Mouse (Mus musculus): Measurements from ENCODE around the gene Fras1. TPM values are rescaled to one million over a fixed set of nuclear protein-coding genes. Genes with fewer than 3 reads are reported as not detected.
A peak's percentile ranks its signal among the peaks of the same experiment; 100 is the strongest.

Gene Fras1
- polyA plus RNA-seq, 1 experiment from 2014 or later: 71.3 TPM

- Histone ChIP-seq H3K9ac (ENCODE audit: low read depth, low read length) (no peak overlapping the region), H3K4me2 (replicated peaks; ENCODE audit: low read depth, low read length) (no peak overlapping the region), H3K4me1 (ENCODE audit: control insufficient read depth, insufficient read depth, low read length) (no peaks in the 10 kb centered on the region), H3K27me3 (ENCODE audit: control insufficient read depth, insufficient read depth, low read length) (no peaks in the 10 kb centered on the region), H3K9me3 (ENCODE audit: control insufficient read depth, low read length) (no peaks in the 10 kb centered on the region), H3K4me3 (ENCODE audit: low read length) (no peak overlapping the region), H3K27ac (ENCODE audit: low read depth, low read length) (no peak overlapping the region), H3K36me3 (ENCODE audit: control insufficient read depth, insufficient read depth, low read length) (no peaks in the 10 kb centered on the region)
- ATAC-seq (ENCODE audit: low FRiP score, low TSS enrichment): no peak
- WGBS: 67% methylated on average over 3 of the region's 3 CpGs
Observed at GRCm38 (mm10) chr5:96421550-96421949, 47.8 kb downstream of the Fras1 start.

- Histone ChIP-seq H3K4me3 (ENCODE audit: low read length) (no peak overlapping the region), H3K4me2 (replicated peaks; ENCODE audit: low read depth, low read length) (no peak overlapping the region), H3K27me3 (ENCODE audit: control insufficient read depth, insufficient read depth, low read length) (no peaks in the 10 kb centered on the region), H3K36me3 (ENCODE audit: control insufficient read depth, insufficient read depth, low read length) (no peaks in the 10 kb centered on the region), H3K27ac (ENCODE audit: low read depth, low read length) (no peak overlapping the region), H3K4me1 (ENCODE audit: control insufficient read depth, insufficient read depth, low read length) (no peaks in the 10 kb centered on the region), H3K9ac (ENCODE audit: low read depth, low read length) (no peak overlapping the region), H3K9me3 (ENCODE audit: control insufficient read depth, low read length) (no peaks in the 10 kb centered on the region)
- WGBS: 86% methylated on average over 5 of the region's 5 CpGs
- no peak for ATAC-seq (ENCODE audit: low FRiP score, low TSS enrichment)
Observed at GRCm38 (mm10) chr5:96422716-96423115, 49.0 kb downstream of the Fras1 start.

- Histone ChIP-seq H3K9ac (ENCODE audit: low read depth, low read length) (no peak overlapping the region), H3K4me1 (ENCODE audit: control insufficient read depth, insufficient read depth, low read length) (0 out of 2 replicates have a peak, but pooled peaks cover 5% of the 10 kb centered on the region), H3K9me3 (ENCODE audit: control insufficient read depth, low read length) (no peaks in the 10 kb centered on the region), H3K4me3 (ENCODE audit: low read length) (no peak overlapping the region), H3K27me3 (ENCODE audit: control insufficient read depth, insufficient read depth, low read length) (no peaks in the 10 kb centered on the region), H3K27ac (ENCODE audit: low read depth, low read length) (no peak overlapping the region), H3K36me3 (ENCODE audit: control insufficient read depth, insufficient read depth, low read length) (no peaks in the 10 kb centered on the region), H3K4me2 (replicated peaks; ENCODE audit: low read depth, low read length) (no peak overlapping the region)
- WGBS: 94% methylated on average over 8 of the region's 8 CpGs
- no peak for ATAC-seq (ENCODE audit: low FRiP score, low TSS enrichment)
Observed at GRCm38 (mm10) chr5:96425391-96425790, 51.6 kb downstream of the Fras1 start.

GRCm38 (mm10) chr5:96429532-96430141 is 55.9 kb downstream of the Fras1 start:
- no peak overlapping the region for H3K4me2 ChIP-seq (replicated peaks; ENCODE audit: low read depth, low read length)
- H3K9me3 ChIP-seq (ENCODE audit: control insufficient read depth, low read length): no peaks in the 10 kb centered on the region
- H3K36me3 ChIP-seq (ENCODE audit: control insufficient read depth, insufficient read depth, low read length): no peaks in the 10 kb centered on the region
- 0 out of 2 replicates have a peak, but pooled peaks have one; percentile 46 for ATAC-seq (ENCODE audit: low FRiP score, low TSS enrichment)
- 47% methylated on average over 13 of the region's 13 CpGs for WGBS
- no peak overlapping the region for H3K9ac ChIP-seq (ENCODE audit: low read depth, low read length)
- H3K27ac ChIP-seq (ENCODE audit: low read depth, low read length): no peak overlapping the region
- no peaks in the 10 kb centered on the region for H3K27me3 ChIP-seq (ENCODE audit: control insufficient read depth, insufficient read depth, low read length)
- 0 out of 2 replicates have a peak, but pooled peaks cover 5% of the 10 kb centered on the region for H3K4me1 ChIP-seq (ENCODE audit: control insufficient read depth, insufficient read depth, low read length)
- H3K4me3 ChIP-seq (ENCODE audit: low read length): no peak overlapping the region

- no peaks in the 10 kb centered on the region for H3K4me1 ChIP-seq (ENCODE audit: control insufficient read depth, insufficient read depth, low read length)
- H3K9ac ChIP-seq (ENCODE audit: low read depth, low read length): no peak overlapping the region
- H3K4me2 ChIP-seq (replicated peaks; ENCODE audit: low read depth, low read length): no peak overlapping the region
- no peak overlapping the region for H3K27ac ChIP-seq (ENCODE audit: low read depth, low read length)
- 85% methylated on average over 4 of the region's 4 CpGs for WGBS
- no peaks in the 10 kb centered on the region for H3K27me3 ChIP-seq (ENCODE audit: control insufficient read depth, insufficient read depth, low read length)
- no peaks in the 10 kb centered on the region for H3K9me3 ChIP-seq (ENCODE audit: control insufficient read depth, low read length)
- H3K4me3 ChIP-seq (ENCODE audit: low read length): no peak overlapping the region
- ATAC-seq (ENCODE audit: low FRiP score, low TSS enrichment): no peak
- H3K36me3 ChIP-seq (ENCODE audit: control insufficient read depth, insufficient read depth, low read length): no peaks in the 10 kb centered on the region
Observed at GRCm38 (mm10) chr5:96437870-96438269, 64.1 kb downstream of the Fras1 start.

- Histone ChIP-seq H3K4me3 (ENCODE audit: low read length) (no peak overlapping the region), H3K9me3 (ENCODE audit: control insufficient read depth, low read length) (no peaks in the 10 kb centered on the region), H3K27me3 (ENCODE audit: control insufficient read depth, insufficient read depth, low read length) (no peaks in the 10 kb centered on the region), H3K27ac (ENCODE audit: low read depth, low read length) (no peak overlapping the region), H3K9ac (ENCODE audit: low read depth, low read length) (no peak overlapping the region), H3K36me3 (ENCODE audit: control insufficient read depth, insufficient read depth, low read length) (no peaks in the 10 kb centered on the region), H3K4me1 (ENCODE audit: control insufficient read depth, insufficient read depth, low read length) (no peaks in the 10 kb centered on the region), H3K4me2 (replicated peaks; ENCODE audit: low read depth, low read length) (no peak overlapping the region)
- ATAC-seq (ENCODE audit: low FRiP score, low TSS enrichment): no peak
- WGBS: 96% methylated on average over 4 of the region's 4 CpGs
Observed at GRCm38 (mm10) chr5:96439811-96440210, 66.1 kb downstream of the Fras1 start.

GRCm38 (mm10) chr5:96447460-96447859 is 73.7 kb downstream of the Fras1 start:
- H3K36me3 ChIP-seq (ENCODE audit: control insufficient read depth, insufficient read depth, low read length): no peaks in the 10 kb centered on the region
- WGBS: 70% methylated on average over 7 of the region's 7 CpGs
- no peaks in the 10 kb centered on the region for H3K27me3 ChIP-seq (ENCODE audit: control insufficient read depth, insufficient read depth, low read length)
- H3K9me3 ChIP-seq (ENCODE audit: control insufficient read depth, low read length): no peaks in the 10 kb centered on the region
- no peak overlapping the region for H3K4me2 ChIP-seq (replicated peaks; ENCODE audit: low read depth, low read length)
- H3K27ac ChIP-seq (ENCODE audit: low read depth, low read length): no peak overlapping the region
- no peak overlapping the region for H3K4me3 ChIP-seq (ENCODE audit: low read length)
- H3K9ac ChIP-seq (ENCODE audit: low read depth, low read length): no peak overlapping the region
- no peak for ATAC-seq (ENCODE audit: low FRiP score, low TSS enrichment)
- peaks cover 8% of the 10 kb centered on the region for H3K4me1 ChIP-seq (ENCODE audit: control insufficient read depth, insufficient read depth, low read length)

- H3K4me2 ChIP-seq (replicated peaks; ENCODE audit: low read depth, low read length): no peak overlapping the region
- H3K27me3 ChIP-seq (ENCODE audit: control insufficient read depth, insufficient read depth, low read length): no peaks in the 10 kb centered on the region
- H3K27ac ChIP-seq (ENCODE audit: low read depth, low read length): no peak overlapping the region
- WGBS: 7% methylated on average over 1 of the region's 1 CpGs
- no peaks in the 10 kb centered on the region for H3K36me3 ChIP-seq (ENCODE audit: control insufficient read depth, insufficient read depth, low read length)
- no peak overlapping the region for H3K9ac ChIP-seq (ENCODE audit: low read depth, low read length)
- peak; percentile 69; the same call in 1 of the 2 replicates for ATAC-seq (ENCODE audit: low FRiP score, low TSS enrichment)
- H3K4me1 ChIP-seq (ENCODE audit: control insufficient read depth, insufficient read depth, low read length): peaks cover 24% of the 10 kb centered on the region
- no peak overlapping the region for H3K4me3 ChIP-seq (ENCODE audit: low read length)
- no peaks in the 10 kb centered on the region for H3K9me3 ChIP-seq (ENCODE audit: control insufficient read depth, low read length)
Observed at GRCm38 (mm10) chr5:96452027-96452426, 78.3 kb downstream of the Fras1 start.

- 87% methylated on average over 5 of the region's 5 CpGs for WGBS
- ATAC-seq (ENCODE audit: low FRiP score, low TSS enrichment): no peak
- Histone ChIP-seq H3K4me1 (ENCODE audit: control insufficient read depth, insufficient read depth, low read length) (peaks cover 24% of the 10 kb centered on the region), H3K27ac (ENCODE audit: low read depth, low read length) (no peak overlapping the region), H3K27me3 (ENCODE audit: control insufficient read depth, insufficient read depth, low read length) (no peaks in the 10 kb centered on the region), H3K9ac (ENCODE audit: low read depth, low read length) (no peak overlapping the region), H3K4me2 (replicated peaks; ENCODE audit: low read depth, low read length) (no peak overlapping the region), H3K9me3 (ENCODE audit: control insufficient read depth, low read length) (no peaks in the 10 kb centered on the region), H3K4me3 (ENCODE audit: low read length) (no peak overlapping the region), H3K36me3 (ENCODE audit: control insufficient read depth, insufficient read depth, low read length) (no peaks in the 10 kb centered on the region)
Observed at GRCm38 (mm10) chr5:96453386-96453785, 79.6 kb downstream of the Fras1 start.
